ENCODE assay signal across 11 mouse cellular contexts in the genomic region with DNA sequence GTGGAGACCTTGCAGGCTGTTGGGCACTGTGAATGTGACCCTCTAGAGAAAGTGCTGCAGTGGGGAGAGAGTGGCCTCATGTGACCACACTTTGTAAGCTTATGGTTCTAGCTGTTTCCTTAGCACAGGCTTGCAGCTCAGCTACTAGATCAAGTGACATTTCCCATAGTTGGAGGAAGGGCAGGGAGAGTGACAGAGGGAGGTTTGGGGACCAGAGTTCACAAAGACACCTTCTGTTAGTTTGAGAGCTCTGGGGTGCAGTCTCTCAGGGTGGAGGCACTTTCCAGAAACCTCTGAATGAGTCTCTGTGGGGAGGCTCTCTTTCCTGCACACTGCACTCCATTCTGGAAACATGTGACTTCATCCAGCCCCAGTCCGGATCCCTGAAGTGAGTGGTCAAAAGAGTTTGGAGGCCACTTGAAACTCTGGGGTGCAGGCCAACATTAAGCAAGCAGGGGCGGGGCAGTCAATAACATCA.
A peak's percentile ranks its signal among the peaks of the same experiment; 100 is the strongest.
DNase-seq lines count a peak whose midpoint lies in the region; ATAC-seq and TF ChIP-seq lines count a peak whose summit lies in the region.
"Had no signal": no experiment of that assay in that cellular context is flagged by ENCODE, and none has a peak within 500 bp of the region (broad histone marks: within the 10 kb centered on the region; RNA-seq: fewer than 3 reads in every experiment).

No protein-coding gene starts in this region.

- 53% methylated on average over 2 of the region's 2 CpGs for WGBS in forebrain, postnatal 0 days
- WGBS in forebrain, embryonic 10.5 days: 89% methylated on average over 2 of the region's 2 CpGs
- WGBS in thymus, adult 2 months: 32% methylated on average over 2 of the region's 2 CpGs

- no peak overlapping the region for H3K4me3 ChIP-seq in forebrain, postnatal 0 days (ENCODE audit: low read depth, low read length)
- no peak overlapping the region for H3K4me3 ChIP-seq in forebrain, embryonic 10.5 days
- H3K4me3 ChIP-seq in thymus, adult 2 months (ENCODE audit: control insufficient read depth, insufficient read depth, low read length): no peak overlapping the region
- H3K4me3 ChIP-seq: heart, embryonic 13.5 days; myocyte had no signal

- H3K36me3 ChIP-seq in forebrain, postnatal 0 days (ENCODE audit: insufficient read depth): no peaks in the 10 kb centered on the region
- peaks cover 32% of the 10 kb centered on the region for H3K36me3 ChIP-seq in forebrain, embryonic 10.5 days (replicated peaks)
- no peaks in the 10 kb centered on the region for H3K36me3 ChIP-seq in thymus, adult 2 months (ENCODE audit: control insufficient read depth, insufficient read depth, low read length)

- ATAC-seq in forebrain, postnatal 0 days: peak; percentile 58

- DNase-seq in forebrain, postnatal 0 days: no peak
- DNase-seq in forebrain, embryonic 10.5 days (ENCODE audit: extremely low spot score, low spot score): no peak
- peak; percentile 20 for DNase-seq in thymus, adult 2 months
- no peak for DNase-seq in thymus, postnatal 10 days (ENCODE audit: low spot score in 2 of 2)
- peak; percentile 39 to 46 for DNase-seq in heart, postnatal 36 days
- DNase-seq in thymus, postnatal 14 days: peak; percentile 30
- DNase-seq in embryo, embryonic 9.5 days (ENCODE audit: extremely low spot score): no peak
- no peak for DNase-seq in urinary bladder, adult 2 months (ENCODE audit: low spot score)
- DNase-seq: spleen, adult 18-20 months had no signal

- no peak for TF ChIP-seq POLR2A in thymus, adult 2 months (IDR thresholded peaks at IDR 0.05; ENCODE audit: control insufficient read depth, extremely low read depth, insufficient read depth, low read length, poor library complexity)

- no peaks in the 10 kb centered on the region for H3K4me1 ChIP-seq in forebrain, postnatal 0 days (ENCODE audit: insufficient read depth)
- peaks cover 10% of the 10 kb centered on the region for H3K4me1 ChIP-seq in forebrain, embryonic 10.5 days
- peaks cover 26% of the 10 kb centered on the region for H3K4me1 ChIP-seq in thymus, adult 2 months (replicated peaks; ENCODE audit: control insufficient read depth, insufficient read depth, low read length)

- no peak overlapping the region for H3K27ac ChIP-seq in forebrain, postnatal 0 days (ENCODE audit: low read depth, low read length)
- no peak overlapping the region for H3K27ac ChIP-seq in forebrain, embryonic 10.5 days
- peak overlapping the region; percentile 47 for H3K27ac ChIP-seq in thymus, adult 2 months (ENCODE audit: control insufficient read depth, insufficient read depth, low read length)
- H3K27ac ChIP-seq: heart, embryonic 13.5 days had no signal

- TF ChIP-seq CTCF in forebrain, postnatal 0 days (IDR thresholded peaks at IDR 0.05; ENCODE audit: low read depth): no peak
- TF ChIP-seq CTCF in thymus, adult 2 months (IDR thresholded peaks at IDR 0.05; ENCODE audit: borderline replicate concordance, control insufficient read depth, extremely low read depth, insufficient read depth, low read length, poor library complexity): no peak

- no peaks in the 10 kb centered on the region for H3K27me3 ChIP-seq in forebrain, postnatal 0 days (ENCODE audit: insufficient read depth, low read length)
- H3K27me3 ChIP-seq in forebrain, embryonic 10.5 days (ENCODE audit: poor library complexity, severe bottlenecking): no peaks in the 10 kb centered on the region
- no peaks in the 10 kb centered on the region for H3K27me3 ChIP-seq in thymus, adult 2 months (ENCODE audit: control insufficient read depth, insufficient read depth, low read length)
- H3K27me3 ChIP-seq: heart, embryonic 13.5 days had no signal

- no peak overlapping the region for H3K9ac ChIP-seq in forebrain, postnatal 0 days
- H3K9ac ChIP-seq: heart, embryonic 13.5 days had no signal

- intact Hi-C loops in heart, postnatal 36 days (cut with DNase I): loop anchor here (10.0 kb wide), 1 partner anchor 111 kb away; a partner anchor contains a TSS

- no peak overlapping the region for H3K4me2 ChIP-seq in forebrain, postnatal 0 days (ENCODE audit: low read depth)
- H3K4me2 ChIP-seq: heart, embryonic 13.5 days had no signal

- no peaks in the 10 kb centered on the region for H3K9me3 ChIP-seq in forebrain, postnatal 0 days (ENCODE audit: low read length)
- H3K9me3 ChIP-seq in forebrain, embryonic 10.5 days: 0 out of 2 replicates have a peak, but pooled peaks cover 5% of the 10 kb centered on the region

Comparison
In these comparisons a context has a peak if more than half of its experiments do, and no peak if none do; other contexts are left out.
1. DNase-seq: peak in thymus, adult 2 months (single experiment), heart, postnatal 36 days (2 of 2) and thymus, postnatal 14 days (single experiment); none in forebrain, postnatal 0 days (single experiment), forebrain, embryonic 10.5 days (single experiment), thymus, postnatal 10 days (0 of 2), embryo, embryonic 9.5 days (single experiment) and urinary bladder, adult 2 months (single experiment).